ENCODE assay signal across 8 mouse cellular contexts in the genomic region with DNA sequence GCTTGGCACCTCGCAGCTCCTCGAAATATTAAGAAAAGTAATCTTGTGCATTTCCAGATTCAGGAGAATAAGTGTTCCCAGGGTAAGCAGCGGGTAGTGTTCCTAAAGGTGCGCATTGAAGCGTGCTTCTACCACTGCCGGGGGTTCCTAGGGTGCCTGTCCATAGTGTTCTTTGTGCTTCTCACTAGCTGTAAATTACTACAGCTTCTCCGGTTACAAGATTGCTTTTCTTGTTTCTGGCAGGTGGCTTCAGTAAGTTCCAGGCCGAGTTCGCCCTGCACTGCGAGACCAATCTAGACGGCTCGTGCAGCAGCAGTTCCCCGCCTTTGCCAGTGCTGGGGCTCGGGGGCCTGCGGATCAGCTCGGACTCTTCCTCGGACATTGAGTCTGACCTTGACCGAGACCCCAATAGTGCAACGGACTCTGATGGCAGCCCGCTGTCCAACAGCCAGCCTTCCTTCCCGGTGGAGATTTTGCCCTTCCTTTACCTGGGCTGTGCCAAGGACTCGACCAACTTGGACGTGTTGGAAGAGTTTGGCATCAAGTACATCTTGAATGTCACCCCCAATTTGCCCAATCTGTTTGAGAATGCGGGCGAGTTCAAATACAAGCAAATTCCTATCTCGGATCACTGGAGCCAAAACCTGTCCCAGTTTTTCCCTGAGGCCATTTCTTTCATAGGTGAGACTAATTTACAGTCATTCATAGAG. TPM values are rescaled to one million over a fixed set of nuclear protein-coding genes. Genes with fewer than 3 reads are reported as not detected.
A peak's percentile ranks its signal among the peaks of the same experiment; 100 is the strongest.
DNase-seq lines count a peak whose midpoint lies in the region; ATAC-seq and TF ChIP-seq lines count a peak whose summit lies in the region.

No protein-coding gene starts in this region.

- peak overlapping the region; percentile 73 to 94 (median 79) for H3K4me3 ChIP-seq in CH12.LX (replicated peaks in 1 of 3; ENCODE audit: low read depth in 2 of 3, low read length in 2 of 3, poor library complexity in 1 of 3)
- H3K4me3 ChIP-seq in embryonic facial prominence, embryonic 10.5 days, result peak overlapping the region; percentile 87
- H3K4me3 ChIP-seq in hindbrain, embryonic 12.5 days, result peak overlapping the region; percentile 66
- peak overlapping the region; percentile 74 for H3K4me3 ChIP-seq in liver, embryonic 11.5 days (ENCODE audit: low read depth, low read length)
- H3K4me3 ChIP-seq in neural tube, embryonic 12.5 days, result peak overlapping the region; percentile 66

- H3K9me3 ChIP-seq in CH12.LX (replicated peaks; ENCODE audit: low read length), result no peaks in the 10 kb centered on the region
- H3K9me3 ChIP-seq in embryonic facial prominence, embryonic 10.5 days, result no peaks in the 10 kb centered on the region
- H3K9me3 ChIP-seq in hindbrain, embryonic 12.5 days (replicated peaks), result no peaks in the 10 kb centered on the region
- H3K9me3 ChIP-seq in liver, embryonic 11.5 days (ENCODE audit: control insufficient read depth, low read length), result no peaks in the 10 kb centered on the region
- H3K9me3 ChIP-seq in neural tube, embryonic 12.5 days, result no peaks in the 10 kb centered on the region

- no peak for TF ChIP-seq RAD21 in CH12.LX (IDR thresholded peaks at IDR 0.05; ENCODE audit: low read depth, low read length)

- in situ Hi-C loops in CH12.LX (cut with MboI; ENCODE audit: low pct_ligation_motif_present, low pct_unique_long_range_greater_than_20kb, low sequenced_read_pairs), result loop anchor here (10.0 kb wide), 1 partner anchor 60 kb away; no protein-coding TSS in a partner anchor

- peak overlapping the region; percentile 55 for H3K4me2 ChIP-seq in CH12.LX (ENCODE audit: insufficient read depth, low read depth, poor library complexity, severe bottlenecking)
- peak overlapping the region; percentile 61 for H3K4me2 ChIP-seq in hindbrain, embryonic 12.5 days (replicated peaks)
- peak overlapping the region; percentile 92 for H3K4me2 ChIP-seq in liver, embryonic 11.5 days
- peak overlapping the region; percentile 85 for H3K4me2 ChIP-seq in neural tube, embryonic 12.5 days (replicated peaks)

- DNase-seq in gastrocnemius, postnatal 10 days, result peak; percentile 29
- no peak for DNase-seq in gastrocnemius, postnatal 25 days
- no peak for DNase-seq in CH12.LX (ENCODE audit: extremely low read depth)
- DNase-seq in embryonic facial prominence, embryonic 10.5 days (ENCODE audit: low spot score), result peak; percentile 54
- no peak for DNase-seq in liver, embryonic 11.5 days (ENCODE audit: low spot score)
- DNase-seq in left cerebral cortex, adult 8-10 months (ENCODE audit: low spot score in 2 of 2), result no peak

- H3K27ac ChIP-seq in CH12.LX (ENCODE audit: insufficient read depth, low read depth), result no peak overlapping the region
- H3K27ac ChIP-seq in embryonic facial prominence, embryonic 10.5 days (replicated peaks), result peak overlapping the region; percentile 99
- H3K27ac ChIP-seq in hindbrain, embryonic 12.5 days, result peak overlapping the region; percentile 94
- peak overlapping the region; percentile 90 for H3K27ac ChIP-seq in liver, embryonic 11.5 days (ENCODE audit: low read depth, low read length)
- H3K27ac ChIP-seq in neural tube, embryonic 12.5 days, result no peak overlapping the region; the same call in 1 of the 2 replicates

- peaks cover 6 to 7% of the 10 kb centered on the region in 2 experiments for H3K36me3 ChIP-seq in CH12.LX (replicated peaks in 1 of 2; ENCODE audit: control insufficient read depth in 1 of 2, insufficient read depth in 1 of 2, low read length in 1 of 2)
- H3K36me3 ChIP-seq in embryonic facial prominence, embryonic 10.5 days (replicated peaks), result peaks cover 29% of the 10 kb centered on the region
- H3K36me3 ChIP-seq in hindbrain, embryonic 12.5 days, result no peaks in the 10 kb centered on the region
- H3K36me3 ChIP-seq in liver, embryonic 11.5 days (ENCODE audit: control insufficient read depth, insufficient read depth, low read length), result no peaks in the 10 kb centered on the region; the same call in 1 of the 2 replicates
- no peaks in the 10 kb centered on the region for H3K36me3 ChIP-seq in neural tube, embryonic 12.5 days

- H3K79me2 ChIP-seq in CH12.LX (replicated peaks; ENCODE audit: control insufficient read depth, extremely low read depth, insufficient read depth, poor library complexity, severe bottlenecking), result peaks cover 20% of the 10 kb centered on the region

- TF ChIP-seq EP300 in CH12.LX (IDR thresholded peaks at IDR 0.05; ENCODE audit: low read length), result no peak

- H3K27me3 ChIP-seq in CH12.LX (replicated peaks), result no peaks in the 10 kb centered on the region
- no peaks in the 10 kb centered on the region for H3K27me3 ChIP-seq in embryonic facial prominence, embryonic 10.5 days (replicated peaks; ENCODE audit: low read depth, poor library complexity, severe bottlenecking)
- peaks cover 16% of the 10 kb centered on the region for H3K27me3 ChIP-seq in hindbrain, embryonic 12.5 days
- H3K27me3 ChIP-seq in liver, embryonic 11.5 days (replicated peaks; ENCODE audit: control insufficient read depth, insufficient read depth, low read length), result peaks cover 16% of the 10 kb centered on the region
- H3K27me3 ChIP-seq in neural tube, embryonic 12.5 days (replicated peaks), result no peaks in the 10 kb centered on the region

- dilution Hi-C loops in CH12.LX (cut with MboI; ENCODE audit: extremely low pct_ligation_motif_present, extremely low pct_unique_long_range_greater_than_20kb, low sequenced_read_pairs), result no loop called here

- H3K9ac ChIP-seq in CH12.LX (ENCODE audit: insufficient read depth, low read depth), result peak overlapping the region; percentile 71
- peak overlapping the region; percentile 77 for H3K9ac ChIP-seq in hindbrain, embryonic 12.5 days
- peak overlapping the region; percentile 78 for H3K9ac ChIP-seq in liver, embryonic 11.5 days (ENCODE audit: low read depth, low read length)
- peak overlapping the region; percentile 86 for H3K9ac ChIP-seq in neural tube, embryonic 12.5 days

- TF ChIP-seq POLR2A in CH12.LX (IDR thresholded peaks at IDR 0.05; ENCODE audit: low read depth, low read length), result no peak

- no peak for TF ChIP-seq CTCF in CH12.LX (conservative IDR thresholded peaks at IDR 0.05 in 1 of 2, IDR thresholded peaks at IDR 0.05 in 1 of 2; ENCODE audit: low read depth in 2 of 2, low read length in 2 of 2)

- under 1% methylated on average over 26 of the region's 26 CpGs for WGBS in embryonic facial prominence, embryonic 10.5 days
- under 1% methylated on average over 26 of the region's 26 CpGs for WGBS in hindbrain, embryonic 12.5 days
- 2% methylated on average over 26 of the region's 26 CpGs for WGBS in liver, embryonic 11.5 days
- under 1% methylated on average over 26 of the region's 26 CpGs for WGBS in neural tube, embryonic 12.5 days

- peaks cover 9 to 54% of the 10 kb centered on the region in 2 experiments for H3K4me1 ChIP-seq in CH12.LX (ENCODE audit: control insufficient read depth in 1 of 2, insufficient read depth in 2 of 2)
- peaks cover 64% of the 10 kb centered on the region for H3K4me1 ChIP-seq in embryonic facial prominence, embryonic 10.5 days
- H3K4me1 ChIP-seq in hindbrain, embryonic 12.5 days, result peaks cover 36% of the 10 kb centered on the region
- peaks cover 10% of the 10 kb centered on the region for H3K4me1 ChIP-seq in liver, embryonic 11.5 days (replicated peaks; ENCODE audit: control insufficient read depth, insufficient read depth, low read length)
- peaks cover 49% of the 10 kb centered on the region for H3K4me1 ChIP-seq in neural tube, embryonic 12.5 days

- no peak for ATAC-seq in hindbrain, embryonic 12.5 days (ENCODE audit: low FRiP score)
- no peak for ATAC-seq in liver, embryonic 11.5 days (replicated peaks; ENCODE audit: low FRiP score)
- no peak for ATAC-seq in neural tube, embryonic 12.5 days (ENCODE audit: low FRiP score, low read depth)

TF ChIP-seq in CH12.LX, 34 proteins besides CTCF, POLR2A, EP300 and RAD21:
- TF ChIP-seq SMC3 (IDR thresholded peaks at IDR 0.05; ENCODE audit: low read depth, low read length) (no peak), BHLHE40 (IDR thresholded peaks at IDR 0.05; ENCODE audit: low read depth, low read length) (peak; percentile 10; the same call in 1 of the 2 replicates), CHD1 (IDR thresholded peaks at IDR 0.05; ENCODE audit: low read depth, low read length) (0 out of 2 replicates have a peak, but pooled peaks have one; percentile 13), SIN3A (IDR thresholded peaks at IDR 0.05; ENCODE audit: low read length) (peak; percentile 28; the same call in 1 of the 2 replicates)

RNA-seq across cellular contexts. Expression of gene Dusp6, which starts 1.4 kb away (rescaled TPM):
- total RNA-seq in gastrocnemius, postnatal 10 days (2021), result 10 to 100 TPM; 30.9 to 39.0 TPM
- 10 to 100 TPM; 17.9 to 21.9 TPM for total RNA-seq in gastrocnemius, postnatal 25 days (2021)
- total RNA-seq in CH12.LX (2012; rRNA removed) (6.2 and 7.6 TPM in 2 replicates), CH12.LX (2014; rRNA removed) (11.6 and 13.5 TPM in 2 replicates)
- polyA plus RNA-seq in CH12.LX (2012; ENCODE audit: insufficient read length, low read depth), result 4.1 and 6.1 TPM in 2 replicates
- 122 and 131 TPM in 2 replicates for polyA plus RNA-seq in embryonic facial prominence, embryonic 10.5 days (2016; fragmentation: Nextera tagmentation; extraction: Ambion mirVana)
- polyA plus RNA-seq in hindbrain, embryonic 12.5 days (2016; fragmentation: Nextera tagmentation; extraction: Ambion mirVana), result 38.3 and 39.6 TPM in 2 replicates
- polyA plus RNA-seq in liver, embryonic 11.5 days (2014; fragmentation: Nextera tagmentation; extraction: Ambion mirVana), result 37.6 and 40.3 TPM in 2 replicates
- polyA plus RNA-seq in neural tube, embryonic 12.5 days (2016; fragmentation: Nextera tagmentation; extraction: Ambion mirVana), result 38.7 and 40.6 TPM in 2 replicates
- total RNA-seq in left cerebral cortex, adult 8-10 months (2022), result 10 to 100 TPM; 46.0 to 76.2 (median 60.7) TPM

Comparison
In these comparisons a context has a peak if more than half of its experiments do, and no peak if none do; other contexts are left out.
1. DNase-seq: peak in gastrocnemius, postnatal 10 days (single experiment) and embryonic facial prominence, embryonic 10.5 days (single experiment); none in gastrocnemius, postnatal 25 days (single experiment), CH12.LX (single experiment), liver, embryonic 11.5 days (single experiment) and left cerebral cortex, adult 8-10 months (0 of 2).
2. H3K27ac ChIP-seq: peak in embryonic facial prominence, embryonic 10.5 days (single experiment), hindbrain, embryonic 12.5 days (single experiment) and liver, embryonic 11.5 days (single experiment); none in CH12.LX (single experiment) and neural tube, embryonic 12.5 days (single experiment).
3. Peak in every context shown above with its lines, with median percentiles within 50 percentile points of each other: H3K4me2 ChIP-seq, H3K4me3 ChIP-seq and H3K9ac ChIP-seq.